Mouse (Mus musculus): Measurements from ENCODE around the gene Vmp1.

Vmp1 gene

GRCm38 (mm10) chr11:86585598-86585984 is 98.0 kb downstream of the Vmp1 start:
- no peak for DNase-seq (ENCODE audit: low spot score in 2 of 2)

GRCm38 (mm10) chr11:86584898-86585597 is 98.6 kb downstream of the Vmp1 start:
- no peak for DNase-seq (ENCODE audit: low spot score in 2 of 2)

GRCm38 (mm10) chr11:86583990-86584897 is 99.4 kb downstream of the Vmp1 start:
- no peak for DNase-seq (ENCODE audit: low spot score in 2 of 2)

GRCm38 (mm10) chr11:86583313-86583825 is 100.3 kb downstream of the Vmp1 start:
- DNase-seq (ENCODE audit: low spot score in 2 of 2), result no peak

GRCm38 (mm10) chr11:86582543-86583260 is 100.9 kb downstream of the Vmp1 start:
- no peak for DNase-seq (ENCODE audit: low spot score in 2 of 2)

GRCm38 (mm10) chr11:86581943-86582542 is 101.6 kb downstream of the Vmp1 start:
- no peak for DNase-seq (ENCODE audit: low spot score in 2 of 2)

- DNase-seq (ENCODE audit: low spot score in 2 of 2), result no peak
Measured at GRCm38 (mm10) chr11:86581250-86581753, 102.3 kb downstream of the Vmp1 start.

- DNase-seq (ENCODE audit: low spot score in 2 of 2), result no peak
Measured at GRCm38 (mm10) chr11:86580319-86581113, 103.1 kb downstream of the Vmp1 start.

GRCm38 (mm10) chr11:86579731-86580318 is 103.8 kb downstream of the Vmp1 start:
- DNase-seq (ENCODE audit: low spot score in 2 of 2), result no peak

GRCm38 (mm10) chr11:86578809-86579730 is 104.6 kb downstream of the Vmp1 start:
- peak; percentile 58 to 72 for DNase-seq (ENCODE audit: low spot score in 2 of 2)

GRCm38 (mm10) chr11:86578106-86578808 is 105.4 kb downstream of the Vmp1 start:
- DNase-seq (ENCODE audit: low spot score in 2 of 2), result no peak

- DNase-seq (ENCODE audit: low spot score in 2 of 2), result peak in 1 of 2 experiments; percentile 39
Measured at GRCm38 (mm10) chr11:86577231-86577630, 106.4 kb downstream of the Vmp1 start.

- DNase-seq (ENCODE audit: low spot score in 2 of 2), result no peak
Measured at GRCm38 (mm10) chr11:86575632-86576378, 107.8 kb downstream of the Vmp1 start.

- DNase-seq (ENCODE audit: low spot score in 2 of 2), result no peak
Measured at GRCm38 (mm10) chr11:86574408-86574807, 109.2 kb downstream of the Vmp1 start.

GRCm38 (mm10) chr11:86573646-86574231 is 109.9 kb downstream of the Vmp1 start:
- no peak for DNase-seq (ENCODE audit: low spot score in 2 of 2)

- DNase-seq (ENCODE audit: low spot score in 2 of 2), result no peak
Measured at GRCm38 (mm10) chr11:86572623-86573022, 111.0 kb downstream of the Vmp1 start.

- no peak for DNase-seq (ENCODE audit: low spot score in 2 of 2)
Measured at GRCm38 (mm10) chr11:86571871-86572270, 111.8 kb downstream of the Vmp1 start.
